Mouse (Mus musculus) bone marrow, adult 2 months (tissue): ENCODE data around the gene Magoh.

ENCODE experiments used
- CTCF ChIP-seq: fragments of 200-500 bp; IDR thresholded peaks from 2 replicates; pipeline ENCODE4 v1.5.1; 2011; ENCODE audit warnings: low read length, control low read depth; ENCODE audit not compliant: control insufficient read depth, insufficient read depth
- POLR2A ChIP-seq: fragments of 200-500 bp; IDR thresholded peaks from 2 replicates; pipeline ENCODE4 v1.6.1; 2011; ENCODE audit warnings: low read depth, mild to moderate bottlenecking, control low read depth, low read length, borderline replicate concordance; ENCODE audit not compliant: control insufficient read depth

GRCm38 (mm10) chr4:107835508-107835909, 44.0 kb upstream of the Magoh start:
- TF ChIP-seq CTCF (no peak), POLR2A (no peak)
